Mouse (Mus musculus): ENCODE measurements at regions not wholly inside any gene's neighbourhood (a gene's known extent, or its start where the extent isn't known, plus 50 kb on each side); places are given as distances from the start of the nearest gene placed in this dataset.

- TF ChIP-seq MYOD1 (IDR thresholded peaks at IDR 0.05; ENCODE audit: control insufficient read depth, insufficient read length, low read depth) (no peak), CTCF (IDR thresholded peaks at IDR 0.05; ENCODE audit: control insufficient read depth, insufficient read depth, insufficient read length) (no peak)
Observed at GRCm38 (mm10) chr1:121051496-121052119, 280.8 kb downstream of the Insig2 start.
